27 mouse cellular contexts compared by ENCODE assay signal in the genomic region with DNA sequence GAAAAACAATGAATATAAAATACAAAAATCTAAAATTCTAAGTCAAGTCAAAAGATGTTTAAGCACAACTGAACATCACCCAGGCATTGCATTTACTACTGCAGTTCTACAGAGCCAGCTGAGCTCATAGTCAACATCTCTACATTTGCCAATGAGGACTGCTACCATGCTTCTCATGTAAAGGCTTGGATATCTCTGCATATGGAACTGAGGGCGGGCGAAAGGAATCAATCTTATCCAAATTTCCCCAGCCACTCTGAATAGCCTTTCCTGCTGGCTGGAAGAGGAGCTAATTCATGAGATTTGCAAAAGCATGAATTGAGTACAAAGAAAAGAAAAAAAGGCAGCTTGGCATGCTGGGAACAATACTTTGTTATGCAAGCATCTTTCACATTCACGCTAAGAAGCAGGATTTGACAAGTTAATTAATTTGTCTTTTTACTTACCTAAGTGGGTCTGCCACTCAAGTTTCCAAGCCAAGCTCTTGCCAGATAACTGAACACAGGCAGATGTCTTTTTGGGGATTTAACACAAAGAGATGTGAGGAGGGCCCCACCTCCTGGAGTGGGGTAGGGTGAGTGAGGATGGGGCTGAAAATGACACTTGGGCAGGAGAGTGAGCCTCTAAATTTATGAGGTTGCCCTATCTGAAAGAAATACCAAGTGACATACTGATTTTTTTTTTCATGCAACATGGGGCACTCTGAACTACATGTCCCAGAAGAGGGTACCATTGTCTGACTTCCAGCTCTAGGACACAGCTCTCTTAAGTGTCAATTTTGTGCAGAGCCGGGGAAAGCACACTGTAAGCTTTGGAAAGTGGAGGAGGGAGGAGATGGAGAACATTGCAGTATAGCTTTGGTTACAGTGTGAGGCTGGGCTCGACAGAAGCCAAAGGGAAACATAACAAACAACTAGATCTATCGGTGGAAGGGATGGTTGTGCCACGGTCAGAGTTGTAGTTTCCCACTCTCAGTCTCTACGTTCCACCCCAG. TPM values are rescaled to one million over a fixed set of nuclear protein-coding genes. Genes with fewer than 3 reads are reported as not detected.
DNase-seq lines count a peak whose midpoint lies in the region; ATAC-seq and TF ChIP-seq lines count a peak whose summit lies in the region.
"Had no signal": no experiment of that assay in that cellular context is flagged by ENCODE, and none has a peak within 500 bp of the region (broad histone marks: within the 10 kb centered on the region; RNA-seq: fewer than 3 reads in every experiment).

No protein-coding gene starts in this region.

- no peak for DNase-seq in hindbrain, embryonic 11.5 days (ENCODE audit: low spot score)
- DNase-seq in hindbrain, embryonic 10.5 days (ENCODE audit: low spot score), result no peak
- peak; percentile 84 for DNase-seq in brain, embryonic 14.5 days (ENCODE audit: low read depth)
- peak; percentile 35 for DNase-seq in forebrain, postnatal 0 days
- no peak for DNase-seq in adrenal gland, postnatal 14 days
- DNase-seq in layer of hippocampus, postnatal 25 days (ENCODE audit: extremely low spot score in 1 of 2, low spot score in 1 of 2), result no peak
- DNase-seq: adrenal gland, adult 2 months; cerebellum, adult 8-10 months; gastrocnemius, postnatal 10 days; heart, adult 11 months; heart, postnatal 14 days; kidney, adult 18-20 months; kidney, postnatal 10 days; right cerebral cortex, adult 18-20 months; right cerebral cortex, postnatal 4 days; thymus, postnatal 36 days had no signal

- no peaks in the 10 kb centered on the region for H3K36me3 ChIP-seq in hindbrain, embryonic 11.5 days (ENCODE audit: control insufficient read depth, insufficient read depth, low read length)
- H3K36me3 ChIP-seq in hindbrain, embryonic 10.5 days, result no peaks in the 10 kb centered on the region
- H3K36me3 ChIP-seq in ES-Bruce4 (ENCODE audit: control insufficient read depth, insufficient read depth, low read length, poor library complexity, severe bottlenecking), result no peaks in the 10 kb centered on the region
- no peaks in the 10 kb centered on the region for H3K36me3 ChIP-seq in forebrain, postnatal 0 days (ENCODE audit: insufficient read depth)
- H3K36me3 ChIP-seq: heart, embryonic 12.5 days; neural tube, embryonic 15.5 days; stomach, embryonic 15.5 days had no signal

- H3K4me2 ChIP-seq in hindbrain, embryonic 11.5 days (replicated peaks; ENCODE audit: low read depth, low read length), result no peak overlapping the region
- no peak overlapping the region for H3K4me2 ChIP-seq in forebrain, postnatal 0 days (ENCODE audit: low read depth)
- H3K4me2 ChIP-seq: heart, embryonic 12.5 days; neural tube, embryonic 15.5 days; stomach, embryonic 15.5 days had no signal

- H3K9me3 ChIP-seq in hindbrain, embryonic 11.5 days (ENCODE audit: control insufficient read depth, low read length), result no peaks in the 10 kb centered on the region
- peaks cover 6% of the 10 kb centered on the region; the same call in 1 of the 2 replicates for H3K9me3 ChIP-seq in hindbrain, embryonic 10.5 days
- peaks cover 16% of the 10 kb centered on the region for H3K9me3 ChIP-seq in ES-Bruce4 (replicated peaks; ENCODE audit: control insufficient read depth, insufficient read depth, low read length, poor library complexity, severe bottlenecking)
- no peaks in the 10 kb centered on the region for H3K9me3 ChIP-seq in forebrain, postnatal 0 days (ENCODE audit: low read length)
- H3K9me3 ChIP-seq: heart, embryonic 12.5 days; neural tube, embryonic 15.5 days; stomach, embryonic 15.5 days had no signal

- no peak for TF ChIP-seq EP300 in ES-Bruce4 (IDR thresholded peaks at IDR 0.05; ENCODE audit: insufficient read depth, low read depth, low read length)

- no peaks in the 10 kb centered on the region for H3K4me1 ChIP-seq in hindbrain, embryonic 11.5 days (replicated peaks; ENCODE audit: control insufficient read depth, insufficient read depth, low read length)
- H3K4me1 ChIP-seq in hindbrain, embryonic 10.5 days (replicated peaks), result peaks cover 11% of the 10 kb centered on the region
- H3K4me1 ChIP-seq in ES-Bruce4 (ENCODE audit: control insufficient read depth, insufficient read depth, low read length), result peaks cover 2% of the 10 kb centered on the region
- H3K4me1 ChIP-seq in forebrain, postnatal 0 days (ENCODE audit: insufficient read depth), result no peaks in the 10 kb centered on the region
- H3K4me1 ChIP-seq: heart, embryonic 12.5 days; neural tube, embryonic 15.5 days; stomach, embryonic 15.5 days had no signal

- no peak overlapping the region for H3K9ac ChIP-seq in hindbrain, embryonic 11.5 days (ENCODE audit: low read depth, low read length)
- no peak overlapping the region for H3K9ac ChIP-seq in ES-Bruce4 (ENCODE audit: low read depth, poor library complexity, severe bottlenecking)
- H3K9ac ChIP-seq in forebrain, postnatal 0 days, result no peak overlapping the region
- H3K9ac ChIP-seq: heart, embryonic 12.5 days; neural tube, embryonic 15.5 days; stomach, embryonic 15.5 days had no signal

- TF ChIP-seq POLR2A in ES-Bruce4 (IDR thresholded peaks at IDR 0.05; ENCODE audit: insufficient read depth, low read length), result no peak
- no peak for TF ChIP-seq POLR2A in brain, embryonic 14.5 days (IDR thresholded peaks at IDR 0.05; ENCODE audit: borderline replicate concordance, extremely low read depth, insufficient read depth, insufficient read length, poor library complexity, severe bottlenecking)

- 54% methylated on average over 8 of the region's 8 CpGs for WGBS in hindbrain, embryonic 11.5 days
- 59% methylated on average over 8 of the region's 8 CpGs for WGBS in hindbrain, embryonic 10.5 days
- 28% methylated on average over 8 of the region's 8 CpGs for WGBS in forebrain, postnatal 0 days

- peak; percentile 79 for ATAC-seq in hindbrain, embryonic 11.5 days (ENCODE audit: low FRiP score)
- ATAC-seq in forebrain, postnatal 0 days, result peak; percentile 95
- no peak for ATAC-seq in megakaryocyte, adult 5-6 weeks (ENCODE audit: poor library complexity, severe bottlenecking)
- ATAC-seq: CD4-positive, CD25-positive, alpha-beta regulatory T cell, adult 4 months; Patski had no signal

- no peaks in the 10 kb centered on the region for H3K27me3 ChIP-seq in hindbrain, embryonic 11.5 days (ENCODE audit: control insufficient read depth, insufficient read depth, low read length)
- no peaks in the 10 kb centered on the region for H3K27me3 ChIP-seq in hindbrain, embryonic 10.5 days (ENCODE audit: insufficient read depth, poor library complexity, severe bottlenecking)
- no peaks in the 10 kb centered on the region for H3K27me3 ChIP-seq in ES-Bruce4 (ENCODE audit: control insufficient read depth, insufficient read depth, low read length, poor library complexity, severe bottlenecking)
- no peaks in the 10 kb centered on the region for H3K27me3 ChIP-seq in forebrain, postnatal 0 days (ENCODE audit: insufficient read depth, low read length)
- H3K27me3 ChIP-seq: heart, embryonic 12.5 days; neural tube, embryonic 15.5 days; Patski; stomach, embryonic 15.5 days had no signal

- H3K4me3 ChIP-seq in hindbrain, embryonic 11.5 days (ENCODE audit: low read depth, low read length), result no peak overlapping the region
- no peak overlapping the region for H3K4me3 ChIP-seq in hindbrain, embryonic 10.5 days
- H3K4me3 ChIP-seq in ES-Bruce4 (ENCODE audit: low read depth, low read length), result no peak overlapping the region
- no peak overlapping the region for H3K4me3 ChIP-seq in forebrain, postnatal 0 days (ENCODE audit: low read depth, low read length)
- H3K4me3 ChIP-seq: heart, embryonic 12.5 days; neural tube, embryonic 15.5 days; stomach, embryonic 15.5 days had no signal

- no peak overlapping the region for H3K27ac ChIP-seq in hindbrain, embryonic 11.5 days (ENCODE audit: low read depth, low read length)
- H3K27ac ChIP-seq in hindbrain, embryonic 10.5 days, result no peak overlapping the region; the same call in 1 of the 2 replicates
- H3K27ac ChIP-seq in ES-Bruce4 (ENCODE audit: insufficient read depth, low read length), result peak overlapping the region; percentile 74
- peak overlapping the region; percentile 70 for H3K27ac ChIP-seq in forebrain, postnatal 0 days (ENCODE audit: low read depth, low read length)
- H3K27ac ChIP-seq: macrophage; neural tube, embryonic 15.5 days; stomach, embryonic 15.5 days had no signal

- no peak for TF ChIP-seq CTCF in ES-Bruce4 (IDR thresholded peaks at IDR 0.05; ENCODE audit: low read depth, low read length)
- TF ChIP-seq CTCF in brain, embryonic 14.5 days (IDR thresholded peaks at IDR 0.05; ENCODE audit: borderline replicate concordance, extremely low read depth, insufficient read depth, insufficient read length), result no peak
- no peak for TF ChIP-seq CTCF in forebrain, postnatal 0 days (IDR thresholded peaks at IDR 0.05; ENCODE audit: low read depth)

RNA-seq across cellular contexts. Expression of gene Pp2d1, which starts 12.4 kb away (rescaled TPM):
- 0.56 and 0.77 TPM in 2 replicates for polyA plus RNA-seq in hindbrain, embryonic 11.5 days (2014; fragmentation: Nextera tagmentation; extraction: Ambion mirVana)
- 0.18 and 0.29 TPM in 2 replicates for polyA plus RNA-seq in hindbrain, embryonic 10.5 days (2016; fragmentation: Nextera tagmentation; extraction: Ambion mirVana)
- polyA plus RNA-seq in ES-Bruce4 (2011; ENCODE audit: insufficient read depth, insufficient read length, low read depth, missing spikeins), result 0.44 TPM in 1 of 2 replicates, not detected in the other
- 0.03 TPM in 1 of 2 replicates, not detected in the other for polyA plus RNA-seq in brain, embryonic 14.5 days (2012; rRNA removed)
- total RNA-seq in forebrain, postnatal 0 days (2014; rRNA removed), result not detected in 2 replicates
- polyA plus RNA-seq in forebrain, postnatal 0 days (2015; fragmentation: Nextera tagmentation; extraction: Ambion mirVana), result 0.14 and 0.41 TPM in 2 replicates
- not detected in 2 replicates for total RNA-seq in adrenal gland, postnatal 14 days (2021)
- not detected for total RNA-seq in layer of hippocampus, postnatal 25 days (2021)
- not detected in 2 replicates for total RNA-seq in megakaryocyte, adult 5-6 weeks (2015)
- not detected in 2 replicates for total RNA-seq in megakaryocyte, adult 5-6 weeks (2017)
- total RNA-seq: adrenal gland, adult 2 months; gastrocnemius, postnatal 10 days; heart, postnatal 14 days; layer of hippocampus, postnatal 14 days; left cerebral cortex, postnatal 10 days had no signal
- polyA plus RNA-seq: adrenal gland, adult 2 months; liver, adult 2 months; macrophage had no signal

RNA-seq across cellular contexts. Expression of gene Kat2b, which starts 15.1 kb away (rescaled TPM):
- 4.4 and 9.6 TPM in 2 replicates for polyA plus RNA-seq in hindbrain, embryonic 11.5 days (2014; fragmentation: Nextera tagmentation; extraction: Ambion mirVana)
- 2.5 TPM in 2 replicates for polyA plus RNA-seq in hindbrain, embryonic 10.5 days (2016; fragmentation: Nextera tagmentation; extraction: Ambion mirVana)
- 15.9 and 25.9 TPM in 2 replicates for polyA plus RNA-seq in ES-Bruce4 (2011; ENCODE audit: insufficient read depth, insufficient read length, low read depth, missing spikeins)
- 12.5 and 13.1 TPM in 2 replicates for polyA plus RNA-seq in brain, embryonic 14.5 days (2012; rRNA removed)
- 19.7 and 20.9 TPM in 2 replicates for total RNA-seq in forebrain, postnatal 0 days (2014; rRNA removed)
- polyA plus RNA-seq in forebrain, postnatal 0 days (2015; fragmentation: Nextera tagmentation; extraction: Ambion mirVana), result 1.7 and 2.4 TPM in 2 replicates
- 65.7 and 67.0 TPM in 2 replicates for total RNA-seq in adrenal gland, postnatal 14 days (2021)
- 10 to 100 TPM; 14.8 to 16.9 TPM for total RNA-seq in layer of hippocampus, postnatal 25 days (2021)
- 38.9 and 41.4 TPM in 2 replicates for total RNA-seq in megakaryocyte, adult 5-6 weeks (2015)
- total RNA-seq in megakaryocyte, adult 5-6 weeks (2017), result 57.9 and 72.6 TPM in 2 replicates

Comparison
In these comparisons a context has a peak if more than half of its experiments do, and no peak if none do; other contexts are left out.
1. DNase-seq: peak in brain, embryonic 14.5 days (single experiment) and forebrain, postnatal 0 days (single experiment); none in hindbrain, embryonic 11.5 days (single experiment), hindbrain, embryonic 10.5 days (single experiment), adrenal gland, postnatal 14 days (single experiment) and layer of hippocampus, postnatal 25 days (0 of 2).
2. H3K27ac ChIP-seq: peak in ES-Bruce4 (single experiment) and forebrain, postnatal 0 days (single experiment); none in hindbrain, embryonic 11.5 days (single experiment) and hindbrain, embryonic 10.5 days (single experiment).